Comparison of ENCODE assay signal across 8 mouse cellular contexts in genomic region chr1:40789666-40790233, GRCm38 (mm10). TPM values are rescaled to one million over a fixed set of nuclear protein-coding genes. Genes with fewer than 3 reads are reported as not detected.
DNase-seq lines count a peak whose midpoint lies in the region; ATAC-seq and TF ChIP-seq lines count a peak whose summit lies in the region.

No protein-coding gene starts in this region.

- TF ChIP-seq POLR2A in brain, embryonic 14.5 days (IDR thresholded peaks at IDR 0.05; ENCODE audit: borderline replicate concordance, extremely low read depth, insufficient read depth, insufficient read length, poor library complexity, severe bottlenecking): no peak

- H3K36me3 ChIP-seq in heart, postnatal 0 days (replicated peaks; ENCODE audit: control insufficient read depth, insufficient read depth, low read length): no peaks in the 10 kb centered on the region
- no peaks in the 10 kb centered on the region for H3K36me3 ChIP-seq in liver, embryonic 12.5 days

- no peak for DNase-seq in frontal cortex, postnatal 14 days (ENCODE audit: low spot score in 2 of 2)
- peak; percentile 80 for DNase-seq in brain, embryonic 14.5 days (ENCODE audit: low read depth)
- DNase-seq in heart, postnatal 0 days (ENCODE audit: low spot score): no peak
- no peak for DNase-seq in urinary bladder, postnatal 14 days (ENCODE audit: low spot score)
- no peak for DNase-seq in ovary, adult 18-20 months (ENCODE audit: low spot score)
- DNase-seq in left cerebral cortex, postnatal 4 days: no peak

- no peak for TF ChIP-seq EP300 in heart, postnatal 0 days (IDR thresholded peaks at IDR 0.05; ENCODE audit: low read depth)

- H3K27ac ChIP-seq in heart, postnatal 0 days (ENCODE audit: low read depth): no peak overlapping the region
- H3K27ac ChIP-seq in liver, embryonic 12.5 days: no peak overlapping the region

- peak overlapping the region; percentile 68 for H3K4me2 ChIP-seq in heart, postnatal 0 days (ENCODE audit: low read depth, low read length)
- peak overlapping the region; percentile 74 for H3K4me2 ChIP-seq in liver, embryonic 12.5 days

- no peaks in the 10 kb centered on the region for H3K9me3 ChIP-seq in heart, postnatal 0 days (replicated peaks; ENCODE audit: control insufficient read depth, low read length)
- H3K9me3 ChIP-seq in liver, embryonic 12.5 days (replicated peaks): no peaks in the 10 kb centered on the region

- ATAC-seq in frontal cortex, adult (ENCODE audit: low TSS enrichment): peak; percentile 29; the same call in 1 of the 2 replicates
- ATAC-seq in heart, postnatal 0 days (ENCODE audit: insufficient read depth, low read depth): 0 out of 2 replicates have a peak, but pooled peaks have one; percentile 31
- no peak for ATAC-seq in liver, embryonic 12.5 days

- H3K4me3 ChIP-seq in heart, postnatal 0 days (ENCODE audit: low read depth, low read length): peak overlapping the region; percentile 66
- H3K4me3 ChIP-seq in liver, embryonic 12.5 days: peak overlapping the region; percentile 70

- intact Hi-C loops in left cerebral cortex, postnatal 4 days (cut with DNase I): no loop called here

- no peaks in the 10 kb centered on the region for H3K27me3 ChIP-seq in heart, postnatal 0 days (ENCODE audit: control insufficient read depth, insufficient read depth, low read length)
- H3K27me3 ChIP-seq in liver, embryonic 12.5 days (replicated peaks): peaks cover 7% of the 10 kb centered on the region; the same call in 1 of the 2 replicates

- H3K4me1 ChIP-seq in heart, postnatal 0 days (ENCODE audit: control insufficient read depth, insufficient read depth): no peaks in the 10 kb centered on the region
- H3K4me1 ChIP-seq in liver, embryonic 12.5 days: peaks cover 12% of the 10 kb centered on the region

- peak overlapping the region; percentile 46 for H3K9ac ChIP-seq in heart, postnatal 0 days (replicated peaks; ENCODE audit: low read depth, low read length)
- peak overlapping the region; percentile 66 for H3K9ac ChIP-seq in liver, embryonic 12.5 days

- TF ChIP-seq CTCF in brain, embryonic 14.5 days (IDR thresholded peaks at IDR 0.05; ENCODE audit: borderline replicate concordance, extremely low read depth, insufficient read depth, insufficient read length): no peak
- no peak for TF ChIP-seq CTCF in heart, postnatal 0 days (IDR thresholded peaks at IDR 0.05; ENCODE audit: low read depth)

- 36% methylated on average over 5 of the region's 5 CpGs for WGBS in heart, postnatal 0 days
- 46% methylated on average over 5 of the region's 5 CpGs for WGBS in liver, embryonic 12.5 days (ENCODE audit: insufficient replicate concordance)

RNA-seq across cellular contexts. Expression of gene Mfsd9, which starts 0.7 kb away (rescaled TPM):
- polyA plus RNA-seq in brain, embryonic 14.5 days (2012; rRNA removed): 2.6 and 3.9 TPM in 2 replicates
- total RNA-seq in heart, postnatal 0 days (2014; rRNA removed; ENCODE audit: low replicate concordance): 2.2 and 3.5 TPM in 2 replicates
- polyA plus RNA-seq in heart, postnatal 0 days (2015; fragmentation: Nextera tagmentation; extraction: Ambion mirVana): 1.2 and 1.6 TPM in 2 replicates
- polyA plus RNA-seq in liver, embryonic 12.5 days (2016; fragmentation: Nextera tagmentation; extraction: Ambion mirVana): 0.99 and 1.4 TPM in 2 replicates
- total RNA-seq in left cerebral cortex, postnatal 4 days (2021): 1 to 10 TPM; 9.1 to 9.7 TPM

RNA-seq across cellular contexts. Expression of gene Tmem182, which starts 15.7 kb away (rescaled TPM):
- polyA plus RNA-seq in brain, embryonic 14.5 days (2012; rRNA removed): 0.05 TPM in 1 of 2 replicates, not detected in the other
- 117 and 125 TPM in 2 replicates for total RNA-seq in heart, postnatal 0 days (2014; rRNA removed; ENCODE audit: low replicate concordance)
- 102 and 103 TPM in 2 replicates for polyA plus RNA-seq in heart, postnatal 0 days (2015; fragmentation: Nextera tagmentation; extraction: Ambion mirVana)
- not detected in 2 replicates for polyA plus RNA-seq in liver, embryonic 12.5 days (2016; fragmentation: Nextera tagmentation; extraction: Ambion mirVana)
- under 1 TPM in 1 of 2 experiments, not detected in 1; 0.18 TPM for total RNA-seq in left cerebral cortex, postnatal 4 days (2021)

Comparison
In these comparisons a context has a peak if more than half of its experiments do, and no peak if none do; other contexts are left out.
1. RNA of gene Tmem182, which starts 15.7 kb away (polyA plus RNA-seq): 102 to 103 TPM in heart, postnatal 0 days; 0.05 TPM in brain, embryonic 14.5 days and not detected in liver, embryonic 12.5 days; every median in the first group is over 10 times any median in the second.